Mouse (Mus musculus) stomach, postnatal 0 days (tissue): ENCODE results near the gene Bcar3. TPM values are rescaled to one million over a fixed set of nuclear protein-coding genes. Genes with fewer than 3 reads are reported as not detected.

Source experiments
- ATAC-seq: fragments of 200-750 bp; cut with Nextera tagmentation; 2 replicates; pipeline ENCODE4 v1.8.0; 2017; ENCODE audit not compliant: low FRiP score, low TSS enrichment
- DNase-seq: peaks from one replicate; pipeline ENCODE4 v3.0.0-alpha.2; 2016; ENCODE audit warnings: low spot score
- H3K27ac ChIP-seq: fragments of 300-500 bp; sonication (generic); replicated peaks from 2 replicates; pipeline ENCODE4 v1.5.1; 2014; ENCODE audit warnings: mild to moderate bottlenecking, control low read depth
- H3K27me3 ChIP-seq: fragments of 300-500 bp; sonication (generic); 2 replicates; pipeline ENCODE4 v1.6.1; 2014; ENCODE audit warnings: low read length; ENCODE audit not compliant: control insufficient read depth, insufficient read depth
- H3K36me3 ChIP-seq: fragments of 300-500 bp; sonication (generic); 2 replicates; pipeline ENCODE4 v1.6.1; 2014; ENCODE audit warnings: low read length, mixed read lengths; ENCODE audit not compliant: control insufficient read depth, insufficient read depth
- H3K4me1 ChIP-seq: fragments of 300-500 bp; sonication (generic); replicated peaks from 2 replicates; pipeline ENCODE4 v1.6.1; 2014; ENCODE audit warnings: antibody characterized with exemption; ENCODE audit not compliant: control insufficient read depth, insufficient read depth
- H3K4me2 ChIP-seq: fragments of 300-500 bp; sonication (generic); replicated peaks from 2 replicates; pipeline ENCODE4 v1.6.1; 2014; ENCODE audit warnings: low read depth, mild to moderate bottlenecking, control low read depth, moderate library complexity
- H3K4me3 ChIP-seq: fragments of 300-500 bp; sonication (generic); 2 replicates; pipeline ENCODE4 v1.5.1; 2014; ENCODE audit warnings: low read depth, low read length, control low read depth
- H3K9ac ChIP-seq: fragments of 300-500 bp; sonication (generic); 2 replicates; pipeline ENCODE4 v1.6.1; 2014; ENCODE audit warnings: mild to moderate bottlenecking, low read length, control low read depth, mixed read lengths
- H3K9me3 ChIP-seq: fragments of 300-500 bp; sonication (generic); 2 replicates; pipeline ENCODE4 v1.6.1; 2016; ENCODE audit warnings: low read length; ENCODE audit not compliant: control insufficient read depth
- CTCF ChIP-seq: IDR thresholded peaks from 2 replicates; pipeline ENCODE4 v1.5.1; 2016; ENCODE audit warnings: antibody characterized with exemption, low read depth, mild to moderate bottlenecking, moderate library complexity
- EP300 ChIP-seq: optimal IDR thresholded peaks from 2 replicates; pipeline ENCODE3; 2016; ENCODE audit warnings: antibody characterized with exemption
- WGBS: fragments of 180-500 bp; shearing (Covaris S2); extraction: QIAGEN DNeasy Blood & Tissue Kit; methylation state at CpG from one replicate; pipeline ENCODE4 v1.1.7; 2014; 5-methylcytosine and 5-hydroxymethylcytosine counted together
- polyA plus RNA-seq: library from polyadenylated mRNA; unstranded; fragments of >200 nt; fragmentation: Nextera tagmentation; extraction: Ambion mirVana; gene quantifications from 2 replicates; pipeline ENCODE4 v1.2.1, GENCODE M21; 2015

Bcar3 gene
- polyA plus RNA-seq, 1 experiment from 2014 or later = 12.6 TPM

DNA sequence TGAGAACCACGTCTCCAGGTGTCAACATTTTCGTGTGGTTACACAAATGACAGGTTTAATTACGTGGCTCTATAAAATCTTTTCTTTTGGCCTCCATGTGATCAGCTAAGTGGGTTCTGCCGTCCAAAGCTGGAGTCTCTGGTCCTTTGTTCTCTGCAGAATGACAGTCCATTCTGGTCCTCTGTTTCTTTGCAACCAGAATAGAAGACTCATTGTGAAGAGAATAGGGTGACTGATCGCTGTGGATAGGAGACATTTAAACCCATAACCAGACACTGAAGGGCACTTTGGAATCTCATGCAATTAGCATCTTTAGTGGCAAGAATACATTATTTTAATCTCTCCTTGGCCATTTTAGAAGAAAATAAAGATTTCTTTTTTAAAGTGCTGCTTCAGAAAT, 187.1 kb downstream of the Bcar3 start:
- peaks cover 5% of the 10 kb centered on the region for H3K4me1 ChIP-seq
- H3K9me3 ChIP-seq = no peaks in the 10 kb centered on the region
- WGBS = 87% methylated on average over 5 of the region's 5 CpGs
- no peak overlapping the region for H3K4me2 ChIP-seq
- TF ChIP-seq EP300 (no peak), CTCF (no peak)
- H3K27ac ChIP-seq = no peak overlapping the region
- DNase-seq (no peak), ATAC-seq (no peak)
- no peaks in the 10 kb centered on the region for H3K27me3 ChIP-seq
- H3K36me3 ChIP-seq = no peaks in the 10 kb centered on the region
- H3K4me3 ChIP-seq = no peak overlapping the region
- H3K9ac ChIP-seq = no peak overlapping the region

DNA sequence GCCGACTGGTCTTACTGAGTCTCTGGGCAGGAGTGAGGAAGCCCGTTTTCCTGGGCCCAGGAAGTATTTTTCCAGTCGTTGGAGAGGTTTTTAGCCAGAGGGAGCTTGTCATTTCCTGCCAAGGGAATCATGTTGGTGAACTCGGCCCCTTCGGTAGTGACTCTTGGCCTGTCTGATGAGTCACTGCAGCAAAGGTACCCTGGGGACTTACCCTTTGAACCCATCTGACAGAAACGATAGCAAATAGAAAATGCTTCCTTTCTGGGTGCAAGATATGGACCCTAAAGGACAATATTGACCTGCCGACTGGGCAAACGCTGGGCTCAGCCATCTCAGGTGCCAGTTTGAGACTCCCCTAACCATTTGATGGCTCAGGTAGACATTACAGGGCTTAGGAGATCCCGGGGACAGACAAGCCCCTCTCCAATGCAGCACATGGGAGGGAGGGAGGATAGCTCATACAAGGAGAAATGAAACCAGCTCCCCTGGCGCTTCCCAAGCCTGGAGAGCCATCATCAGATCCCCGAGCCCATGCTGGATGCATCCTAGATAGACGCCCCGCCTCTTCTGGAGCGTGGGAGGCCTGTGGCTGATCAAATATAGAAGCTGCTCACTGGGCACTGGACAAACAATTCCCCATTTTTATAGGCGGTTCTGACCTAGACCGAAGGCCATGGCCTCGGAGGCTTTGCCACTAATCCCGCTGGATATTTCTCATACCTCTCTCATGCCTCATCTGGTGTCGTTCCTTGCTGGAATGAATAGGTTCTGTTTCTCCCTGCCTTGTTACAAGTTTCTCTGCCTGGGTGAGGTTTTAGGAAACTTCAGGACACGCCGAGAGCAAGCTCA, 188.2 kb downstream of the Bcar3 start:
- TF ChIP-seq CTCF (no peak), EP300 (no peak)
- no peaks in the 10 kb centered on the region for H3K9me3 ChIP-seq
- no peaks in the 10 kb centered on the region for H3K36me3 ChIP-seq
- no peak overlapping the region for H3K4me3 ChIP-seq
- peaks cover 5% of the 10 kb centered on the region for H3K4me1 ChIP-seq
- ATAC-seq (peak; percentile 76), DNase-seq (peak; percentile 60)
- 52% methylated on average over 21 of the region's 21 CpGs for WGBS
- H3K27ac ChIP-seq = peak overlapping the region; percentile 71
- H3K27me3 ChIP-seq = no peaks in the 10 kb centered on the region
- no peak overlapping the region for H3K4me2 ChIP-seq
- H3K9ac ChIP-seq = no peak overlapping the region

DNA sequence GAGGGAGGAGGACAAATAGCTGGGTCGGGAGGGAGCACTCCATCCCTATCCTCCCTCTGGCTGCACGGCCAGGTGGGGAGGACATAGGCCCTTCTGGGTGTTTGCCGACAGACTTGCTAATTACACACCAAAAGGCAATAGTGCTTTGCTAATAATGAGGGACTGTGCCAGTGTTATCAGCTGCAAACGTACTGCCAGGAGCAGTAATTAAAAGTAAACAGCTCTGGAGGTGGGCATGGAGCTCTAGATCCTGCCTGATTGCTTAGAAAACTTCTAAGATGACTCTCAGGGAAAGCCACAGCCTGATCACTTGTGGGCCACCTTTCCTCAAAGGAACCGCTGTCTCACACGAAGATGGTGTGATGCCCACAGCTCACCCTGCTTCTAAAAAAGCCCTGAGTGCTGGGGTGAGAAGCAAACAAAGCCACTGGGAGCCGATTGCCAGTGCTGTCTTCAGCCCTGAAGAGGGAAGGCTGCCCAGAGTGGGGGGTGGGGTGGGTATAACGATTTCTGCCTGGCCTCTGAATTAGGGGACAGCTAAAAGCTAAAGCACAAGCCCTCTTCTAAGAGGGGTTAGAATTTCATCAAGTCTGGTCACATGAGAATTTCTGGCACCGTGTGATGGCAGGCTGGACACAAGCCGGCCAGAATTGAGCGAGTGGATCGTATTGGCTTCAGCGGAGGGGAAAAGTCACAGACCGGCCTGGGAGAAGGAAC, 189.3 kb downstream of the Bcar3 start:
- peak overlapping the region; percentile 27; the same call in 1 of the 2 replicates for H3K9ac ChIP-seq
- H3K9me3 ChIP-seq = no peaks in the 10 kb centered on the region
- TF ChIP-seq CTCF (no peak), EP300 (no peak)
- H3K4me2 ChIP-seq = peak overlapping the region; percentile 32
- peaks cover 5% of the 10 kb centered on the region for H3K4me1 ChIP-seq
- no peaks in the 10 kb centered on the region for H3K36me3 ChIP-seq
- H3K27me3 ChIP-seq = no peaks in the 10 kb centered on the region
- WGBS = 25% methylated on average over 14 of the region's 14 CpGs
- H3K27ac ChIP-seq = peak overlapping the region; percentile 58
- DNase-seq (peak; percentile 44), ATAC-seq (peak; percentile 17)
- H3K4me3 ChIP-seq = no peak overlapping the region

DNA sequence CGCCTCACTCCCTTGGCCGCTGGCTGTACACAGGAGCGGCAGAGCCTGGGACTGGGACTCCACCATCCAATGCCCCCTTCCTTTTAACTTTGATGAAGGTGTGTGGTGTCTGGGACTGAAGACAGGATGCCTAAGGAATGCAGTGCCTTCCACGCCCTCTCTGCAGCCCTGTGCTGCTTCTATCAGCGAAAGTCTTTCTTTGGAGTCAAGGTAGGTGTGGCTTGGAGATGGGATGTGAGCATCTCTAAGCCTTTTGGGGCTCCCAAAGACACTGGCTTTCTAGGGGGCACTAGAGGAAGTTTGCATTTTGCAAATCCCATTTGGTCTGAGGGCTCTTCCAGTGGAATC, 189.8 kb downstream of the Bcar3 start:
- DNase-seq (no peak), ATAC-seq (0 out of 2 replicates have a peak, but pooled peaks have one; percentile 14)
- H3K4me3 ChIP-seq = no peak overlapping the region
- TF ChIP-seq EP300 = no peak
- no peak for TF ChIP-seq CTCF
- peaks cover 5% of the 10 kb centered on the region for H3K4me1 ChIP-seq
- H3K9me3 ChIP-seq = no peaks in the 10 kb centered on the region
- peak overlapping the region; percentile 30; the same call in 1 of the 2 replicates for H3K4me2 ChIP-seq
- H3K27me3 ChIP-seq = no peaks in the 10 kb centered on the region
- H3K36me3 ChIP-seq = no peaks in the 10 kb centered on the region
- H3K9ac ChIP-seq = peak overlapping the region; percentile 27; the same call in 1 of the 2 replicates
- peak overlapping the region; percentile 58 for H3K27ac ChIP-seq
- 39% methylated on average over 5 of the region's 5 CpGs for WGBS

DNA sequence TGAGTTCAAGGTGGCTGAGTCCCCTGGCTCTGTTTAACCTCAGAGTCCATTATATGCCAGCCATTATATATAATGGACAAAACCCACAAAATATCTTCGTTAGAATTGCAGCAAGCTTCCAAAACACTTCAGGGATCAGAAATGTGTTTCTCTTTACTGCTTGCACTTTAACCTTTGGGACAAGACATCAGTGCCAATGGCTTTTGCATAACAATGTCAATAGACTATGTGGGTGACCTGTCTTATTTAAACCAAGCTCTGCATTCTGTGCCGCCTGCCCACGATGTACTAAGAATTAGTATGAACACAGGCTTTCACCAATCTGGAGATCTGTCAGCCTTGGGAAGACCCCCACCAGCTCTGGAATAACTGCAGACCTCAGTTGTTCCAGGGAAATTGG, 190.4 kb downstream of the Bcar3 start:
- DNase-seq (no peak), ATAC-seq (no peak)
- H3K4me2 ChIP-seq = no peak overlapping the region; the same call in 1 of the 2 replicates
- H3K4me1 ChIP-seq = peaks cover 5% of the 10 kb centered on the region
- TF ChIP-seq EP300 (no peak), CTCF (no peak)
- no peak overlapping the region for H3K4me3 ChIP-seq
- no peaks in the 10 kb centered on the region for H3K36me3 ChIP-seq
- no peaks in the 10 kb centered on the region for H3K27me3 ChIP-seq
- 79% methylated on average over 3 of the region's 3 CpGs for WGBS
- no peak overlapping the region for H3K27ac ChIP-seq
- no peaks in the 10 kb centered on the region for H3K9me3 ChIP-seq
- H3K9ac ChIP-seq = no peak overlapping the region

DNA sequence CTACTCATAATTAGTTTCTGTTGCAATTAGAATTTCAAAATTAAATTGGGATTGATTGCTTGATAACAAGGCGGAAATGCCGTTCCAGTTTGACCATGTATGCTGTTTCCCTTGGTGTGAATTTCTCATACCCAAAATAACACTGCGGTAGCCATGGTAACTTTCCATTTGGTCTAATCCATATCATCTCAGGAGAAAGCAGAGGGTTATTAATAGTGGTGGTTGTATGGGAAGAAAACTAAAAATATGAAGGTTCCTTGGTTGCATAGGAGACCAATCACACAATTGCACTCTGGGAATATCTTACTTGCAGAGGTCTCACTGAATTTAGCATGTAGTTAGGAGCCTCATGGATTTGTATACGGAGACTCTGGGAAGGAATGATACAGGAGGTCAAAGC, 191.8 kb downstream of the Bcar3 start:
- no peak overlapping the region for H3K4me2 ChIP-seq
- H3K27me3 ChIP-seq = no peaks in the 10 kb centered on the region
- no peak for ATAC-seq
- H3K9ac ChIP-seq = no peak overlapping the region
- H3K9me3 ChIP-seq = no peaks in the 10 kb centered on the region
- H3K4me1 ChIP-seq = peaks cover 5% of the 10 kb centered on the region
- H3K4me3 ChIP-seq = no peak overlapping the region
- TF ChIP-seq CTCF (no peak), EP300 (no peak)
- H3K27ac ChIP-seq = no peak overlapping the region
- no peak for DNase-seq
- H3K36me3 ChIP-seq = no peaks in the 10 kb centered on the region
- 88% methylated on average over 4 of the region's 4 CpGs for WGBS
